Mouse (Mus musculus) forebrain, embryonic 14.5 days (tissue): ENCODE measurements around the gene Ccnt2. TPM values are rescaled to one million over a fixed set of nuclear protein-coding genes. Genes with fewer than 3 reads are reported as not detected.

Experiments
- ATAC-seq: fragments of 200-750 bp; cut with Nextera tagmentation; 2 replicates; pipeline ENCODE4 v1.8.0; 2017; ENCODE audit warnings: mild to moderate bottlenecking, moderate library complexity
- DNase-seq: peaks from one replicate; pipeline ENCODE4 v3.0.0-alpha.2; 2015; ENCODE audit warnings: low spot score
- H3K27ac ChIP-seq: fragments of 300-500 bp; sonication (generic); 2 replicates; pipeline ENCODE4 v1.5.1; 2014; ENCODE audit warnings: low read depth, mild to moderate bottlenecking, control low read depth, low read length, moderate library complexity
- H3K27me3 ChIP-seq: fragments of 300-500 bp; sonication (generic); replicated peaks from 2 replicates; pipeline ENCODE4 v1.6.1; 2014; ENCODE audit warnings: low read length, control low read depth, mixed read lengths; ENCODE audit not compliant: control insufficient read depth, insufficient read depth
- H3K36me3 ChIP-seq: fragments of 300-500 bp; sonication (generic); 2 replicates; pipeline ENCODE4 v1.6.1; 2014; ENCODE audit warnings: low read length, control low read depth; ENCODE audit not compliant: control insufficient read depth, insufficient read depth
- H3K4me1 ChIP-seq: fragments of 300-500 bp; sonication (generic); 2 replicates; pipeline ENCODE4 v1.6.1; 2014; ENCODE audit warnings: antibody characterized with exemption, low read length, control low read depth; ENCODE audit not compliant: control insufficient read depth, insufficient read depth
- H3K4me2 ChIP-seq: fragments of 300-500 bp; sonication (generic); 2 replicates; pipeline ENCODE4 v1.6.1; 2014; ENCODE audit warnings: mild to moderate bottlenecking, control low read depth, low read length
- H3K4me3 ChIP-seq: fragments of 300-500 bp; sonication (generic); 2 replicates; pipeline ENCODE4 v1.5.1; 2014; ENCODE audit warnings: low read depth, low read length, control low read depth
- H3K9ac ChIP-seq: fragments of 300-500 bp; sonication (generic); 2 replicates; pipeline ENCODE4 v1.6.1; 2014; ENCODE audit warnings: mild to moderate bottlenecking, low read length, control low read depth, moderate library complexity
- H3K9me3 ChIP-seq: fragments of 300-500 bp; sonication (generic); replicated peaks from 2 replicates; pipeline ENCODE4 v1.6.1; 2016; ENCODE audit warnings: low read length, control low read depth, mixed read lengths; ENCODE audit not compliant: control insufficient read depth
- WGBS: fragments of 180-500 bp; shearing (Covaris S2); extraction: QIAGEN DNeasy Blood & Tissue Kit; methylation state at CpG from one replicate; pipeline ENCODE4 v1.1.7; 2014; 5-methylcytosine and 5-hydroxymethylcytosine counted together
- polyA plus RNA-seq: library from polyadenylated mRNA; unstranded; fragments of >200 nt; fragmentation: Nextera tagmentation; extraction: Ambion mirVana; gene quantifications from 2 replicates; pipeline ENCODE4 v1.2.1, GENCODE M21; 2014

The Ccnt2 gene
- polyA plus RNA-seq, 1 experiment from 2014 or later: 49.4 TPM

DNA sequence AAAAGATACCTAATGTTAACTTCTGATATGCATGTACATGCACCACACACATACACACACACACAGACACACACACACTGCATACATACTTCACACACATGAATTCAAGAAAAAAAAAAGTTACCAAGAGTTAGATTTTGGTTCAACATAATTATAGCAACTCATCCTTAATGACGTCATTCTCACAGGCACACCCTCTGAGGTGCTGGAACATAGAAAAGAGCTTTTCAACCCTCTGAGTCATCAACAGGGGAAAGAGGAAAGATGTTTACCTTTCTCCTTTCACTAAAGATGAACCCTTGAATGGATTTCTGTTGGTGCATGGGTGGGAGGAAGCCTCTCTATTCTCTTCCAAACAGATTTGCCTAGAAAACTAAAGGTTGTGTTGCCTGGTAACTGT, 64.6 kb downstream of the Ccnt2 start:
- no peak overlapping the region for H3K4me3 ChIP-seq
- DNase-seq (no peak), ATAC-seq (no peak)
- no peaks in the 10 kb centered on the region for H3K36me3 ChIP-seq
- no peak overlapping the region for H3K4me2 ChIP-seq
- no peak overlapping the region for H3K9ac ChIP-seq
- H3K27ac ChIP-seq: no peak overlapping the region
- WGBS: 71% methylated on average over 1 of the region's 1 CpGs
- no peaks in the 10 kb centered on the region for H3K9me3 ChIP-seq
- H3K4me1 ChIP-seq: no peaks in the 10 kb centered on the region
- no peaks in the 10 kb centered on the region for H3K27me3 ChIP-seq

DNA sequence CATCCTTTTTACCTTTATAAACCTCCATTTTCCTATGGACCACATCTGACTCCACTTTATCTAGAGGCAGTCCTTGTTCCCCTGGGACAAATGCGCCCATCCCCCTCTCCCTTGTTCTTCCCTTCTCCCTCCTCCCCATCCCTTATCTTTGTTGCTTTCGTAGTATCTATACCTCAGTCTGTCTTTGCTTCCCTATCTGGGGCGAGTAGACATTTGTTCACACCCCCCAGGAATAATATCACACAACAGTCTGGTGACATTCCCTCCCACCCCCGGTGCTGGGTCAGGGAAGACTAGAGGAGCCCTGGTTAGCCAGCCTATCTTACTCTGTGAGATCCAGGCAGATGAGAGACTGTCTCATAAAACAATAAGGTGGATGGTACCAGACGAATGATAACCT, 71.5 kb downstream of the Ccnt2 start:
- H3K9ac ChIP-seq: no peak overlapping the region
- H3K27me3 ChIP-seq: no peaks in the 10 kb centered on the region
- no peak overlapping the region for H3K27ac ChIP-seq
- no peaks in the 10 kb centered on the region for H3K4me1 ChIP-seq
- no peak overlapping the region for H3K4me2 ChIP-seq
- H3K36me3 ChIP-seq: no peaks in the 10 kb centered on the region
- no peaks in the 10 kb centered on the region for H3K9me3 ChIP-seq
- ATAC-seq (no peak), DNase-seq (no peak)
- no peak overlapping the region for H3K4me3 ChIP-seq
- 90% methylated on average over 5 of the region's 5 CpGs for WGBS

DNA sequence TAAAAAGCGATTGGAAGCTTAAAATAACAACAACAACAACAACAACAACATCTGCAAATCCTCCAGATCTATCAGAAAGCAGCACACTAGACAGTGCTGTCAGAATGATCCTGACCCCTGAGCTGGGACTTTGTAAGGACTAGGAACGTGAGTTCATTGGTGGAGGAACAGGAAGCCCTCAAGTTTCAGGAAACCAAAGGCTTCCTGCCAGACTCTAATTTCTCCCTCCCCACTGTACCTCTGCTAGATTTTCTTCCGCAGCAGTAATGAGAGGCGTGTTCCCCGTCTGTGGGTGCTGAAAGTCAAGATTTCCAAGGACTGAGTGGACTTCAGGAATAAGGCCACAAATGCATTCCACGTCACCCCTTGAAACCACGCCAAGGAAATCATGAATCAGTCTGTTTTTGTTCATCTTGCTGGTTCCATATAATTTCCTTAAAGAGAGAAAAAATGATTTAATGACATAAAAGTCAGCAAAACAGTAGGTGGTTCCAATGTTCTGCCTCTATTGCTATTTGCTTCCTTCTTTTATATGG, 76.2 kb downstream of the Ccnt2 start:
- Histone ChIP-seq H3K27ac (no peak overlapping the region), H3K36me3 (no peaks in the 10 kb centered on the region), H3K9me3 (peaks cover 8% of the 10 kb centered on the region; the same call in 1 of the 2 replicates), H3K4me2 (no peak overlapping the region), H3K4me3 (no peak overlapping the region), H3K9ac (no peak overlapping the region), H3K27me3 (no peaks in the 10 kb centered on the region), H3K4me1 (no peaks in the 10 kb centered on the region)
- WGBS: 90% methylated on average over 7 of the region's 7 CpGs
- DNase-seq (no peak), ATAC-seq (no peak)

DNA sequence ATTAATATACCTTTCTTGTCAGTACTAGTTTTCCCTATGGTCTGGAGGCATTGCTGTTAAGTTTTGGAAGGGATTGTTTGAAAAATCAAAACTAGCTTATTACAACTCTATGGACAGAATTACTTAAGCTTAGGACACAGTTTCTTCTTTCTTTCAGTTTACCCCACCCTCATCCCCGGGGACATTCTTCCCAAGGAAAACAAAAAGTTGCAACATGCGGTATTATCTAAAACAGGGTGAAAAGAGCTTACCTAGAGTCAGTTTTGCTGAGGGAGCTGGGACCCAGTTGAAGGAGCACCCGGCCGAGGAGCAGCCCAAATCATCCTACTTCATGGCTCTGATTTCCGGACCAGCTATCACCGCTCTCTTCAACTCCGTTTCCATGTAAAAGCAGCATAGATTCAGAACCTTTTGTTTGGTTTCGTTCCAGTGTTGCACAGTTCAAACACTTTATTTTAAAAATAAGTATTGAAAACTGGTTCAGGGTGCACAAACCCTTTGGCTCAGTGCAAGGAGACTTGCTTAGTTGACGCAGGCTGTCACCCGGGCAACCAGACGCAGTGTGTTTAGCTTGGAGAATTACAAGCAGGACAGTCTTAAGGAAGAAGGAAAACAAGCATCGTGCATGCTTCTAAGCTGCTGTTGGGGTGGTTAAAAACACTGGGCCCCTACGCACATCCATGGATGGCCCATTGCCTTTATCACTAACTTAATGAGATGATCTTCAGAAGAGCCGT, 80.7 kb downstream of the Ccnt2 start, which contains the start of gene Map3k19:
Gene Map3k19 (minus strand): TSS at position 546 of the 737 bp plus-strand sequence.
- no peaks in the 10 kb centered on the region for H3K27me3 ChIP-seq
- DNase-seq: peak; percentile 2
- no peak within 1 kb of the TSS for H3K4me2 ChIP-seq
- H3K4me3 ChIP-seq: no peak within 1 kb of the TSS
- H3K9ac ChIP-seq: no peak within 1 kb of the TSS
- H3K27ac ChIP-seq: no peak within 1 kb of the TSS
- no peak for ATAC-seq
- peaks cover 8% of the 10 kb centered on the region; the same call in 1 of the 2 replicates for H3K9me3 ChIP-seq
- no peaks in the 10 kb centered on the region for H3K36me3 ChIP-seq
- 78% methylated on average over 14 of the region's 14 CpGs for WGBS
- H3K4me1 ChIP-seq: no peaks in the 10 kb centered on the region

Other genes starting within 250 kb of the Ccnt2 start
- gene Tmem163, start 94.6 kb upstream of the Ccnt2 start, polyA plus RNA-seq: 20.4 and 23.2 TPM in 2 replicates
- gene Acmsd, start 44.8 kb upstream of the Ccnt2 start, polyA plus RNA-seq: not detected in 2 replicates
- 0.27 and 0.36 TPM in 2 replicates for gene Map3k19, start 80.9 kb downstream of the Ccnt2 start, polyA plus RNA-seq
- 14.6 and 18.8 TPM in 2 replicates for gene Rab3gap1, start 94.6 kb downstream of the Ccnt2 start, polyA plus RNA-seq